Mouse (Mus musculus) natural killer cell, adult 2 months (primary cell): Measurements from ENCODE around the gene Slc48a1.

Source experiments
- DNase-seq, 2 experiments: peaks; one replicate each; pipeline ENCODE4 v3.0.0; 2022; ENCODE audit warnings: low spot score in 2 of 2

Gene Slc48a1

GRCm38 (mm10) chr15:97842058-97842457, 63.7 kb downstream of the Slc48a1 start:
- no peak for DNase-seq
